Mouse (Mus musculus) intestine, embryonic 15.5 days (tissue): ENCODE data around the gene Gm27027. TPM values are rescaled to one million over a fixed set of nuclear protein-coding genes. Genes with fewer than 3 reads are reported as not detected.
A peak's percentile ranks its signal among the peaks of the same experiment; 100 is the strongest.

ENCODE experiments used
- ATAC-seq: fragments of 200-750 bp; cut with Nextera tagmentation; 2 replicates; pipeline ENCODE4 v1.8.0; 2017; ENCODE audit warnings: moderate TSS enrichment, moderate library complexity
- H3K27ac ChIP-seq: fragments of 300-500 bp; sonication (generic); 2 replicates; pipeline ENCODE4 v1.5.1; 2015; ENCODE audit warnings: mild to moderate bottlenecking, inconsistent platforms
- H3K27me3 ChIP-seq: fragments of 300-500 bp; sonication (generic); replicated peaks from 2 replicates; pipeline ENCODE4 v1.6.1; 2015; ENCODE audit warnings: inconsistent platforms
- H3K36me3 ChIP-seq: fragments of 300-500 bp; sonication (generic); 2 replicates; pipeline ENCODE4 v1.6.1; 2015; ENCODE audit warnings: inconsistent platforms
- H3K4me1 ChIP-seq: fragments of 300-500 bp; sonication (generic); replicated peaks from 2 replicates; pipeline ENCODE4 v1.6.1; 2015; ENCODE audit warnings: inconsistent platforms
- H3K4me2 ChIP-seq: fragments of 300-500 bp; sonication (generic); replicated peaks from 2 replicates; pipeline ENCODE4 v1.6.1; 2015; ENCODE audit warnings: mild to moderate bottlenecking, inconsistent platforms
- H3K4me3 ChIP-seq: fragments of 300-500 bp; sonication (generic); replicated peaks from 2 replicates; pipeline ENCODE4 v1.5.1; 2015; ENCODE audit warnings: inconsistent platforms
- H3K9ac ChIP-seq: fragments of 300-500 bp; sonication (generic); 2 replicates; pipeline ENCODE4 v1.6.1; 2015; ENCODE audit warnings: inconsistent platforms
- H3K9me3 ChIP-seq: fragments of 300-500 bp; sonication (generic); 2 replicates; pipeline ENCODE4 v1.6.1; 2016; ENCODE audit warnings: inconsistent platforms
- WGBS: fragments of 180-500 bp; shearing (Covaris S2); methylation state at CpG from one replicate; pipeline ENCODE4 v1.1.7; 2015; 5-methylcytosine and 5-hydroxymethylcytosine counted together
- polyA plus RNA-seq: library from polyadenylated mRNA; unstranded; fragments of >200 nt; fragmentation: Nextera tagmentation; extraction: Ambion mirVana; gene quantifications from 2 replicates; pipeline ENCODE4 v1.2.1, GENCODE M21; 2015

The Gm27027 gene
- polyA plus RNA-seq, 1 experiment from 2014 or later = not detected

GRCm38 (mm10) chr2:94001918-94002317 lies 5.8 kb upstream of the Gm27027 start:
- Histone ChIP-seq H3K4me3 (no peak overlapping the region), H3K4me2 (no peak overlapping the region), H3K36me3 (peaks cover 40% of the 10 kb centered on the region), H3K9ac (no peak overlapping the region), H3K27me3 (no peaks in the 10 kb centered on the region), H3K9me3 (no peaks in the 10 kb centered on the region), H3K27ac (no peak overlapping the region), H3K4me1 (no peaks in the 10 kb centered on the region)
- no peak for ATAC-seq
- 75% methylated on average over 4 of the region's 4 CpGs for WGBS

- H3K9me3 ChIP-seq = no peaks in the 10 kb centered on the region
- H3K9ac ChIP-seq = no peak overlapping the region
- no peaks in the 10 kb centered on the region for H3K27me3 ChIP-seq
- WGBS = 84% methylated on average over 6 of the region's 6 CpGs
- no peak overlapping the region for H3K4me2 ChIP-seq
- H3K36me3 ChIP-seq = peaks cover 36% of the 10 kb centered on the region
- no peaks in the 10 kb centered on the region for H3K4me1 ChIP-seq
- H3K4me3 ChIP-seq = no peak overlapping the region
- no peak for ATAC-seq
- H3K27ac ChIP-seq = no peak overlapping the region
Measured at GRCm38 (mm10) chr2:94001411-94001810, 5.3 kb upstream of the Gm27027 start.

DNA sequence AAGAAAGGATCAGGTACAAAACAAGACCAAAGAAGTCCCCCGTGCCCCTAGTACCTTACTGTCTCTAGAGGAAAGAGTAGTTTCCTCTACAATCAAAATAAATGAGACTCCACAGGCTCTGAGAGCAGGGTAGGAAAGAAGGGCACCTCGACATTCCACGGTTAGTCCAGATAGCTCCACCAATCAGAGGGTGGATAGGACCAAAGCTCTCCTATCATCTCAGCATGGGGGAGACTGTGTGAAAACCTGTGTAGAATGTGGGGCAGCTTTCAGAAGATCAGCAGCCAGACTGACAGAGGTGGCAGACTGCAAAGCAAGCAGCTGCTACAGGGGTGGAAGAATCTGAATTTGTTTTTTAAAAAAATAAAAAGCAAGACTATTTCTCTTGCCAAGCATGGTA lies 3.3 kb downstream of the Gm27027 start:
- no peak overlapping the region for H3K9ac ChIP-seq
- no peak for ATAC-seq
- H3K4me2 ChIP-seq = no peak overlapping the region
- H3K36me3 ChIP-seq = peaks cover 17% of the 10 kb centered on the region
- no peaks in the 10 kb centered on the region for H3K27me3 ChIP-seq
- no peak overlapping the region for H3K27ac ChIP-seq
- WGBS = 61% methylated on average over 3 of the region's 3 CpGs
- no peaks in the 10 kb centered on the region for H3K4me1 ChIP-seq
- H3K4me3 ChIP-seq = no peak overlapping the region
- no peaks in the 10 kb centered on the region for H3K9me3 ChIP-seq

- no peaks in the 10 kb centered on the region for H3K4me1 ChIP-seq
- H3K27ac ChIP-seq = no peak overlapping the region
- H3K4me3 ChIP-seq = no peak overlapping the region
- no peak overlapping the region for H3K4me2 ChIP-seq
- H3K27me3 ChIP-seq = no peaks in the 10 kb centered on the region
- H3K9ac ChIP-seq = no peak overlapping the region
- 66% methylated on average over 5 of the region's 5 CpGs for WGBS
- H3K36me3 ChIP-seq = peaks cover 18% of the 10 kb centered on the region
- no peaks in the 10 kb centered on the region for H3K9me3 ChIP-seq
- ATAC-seq = no peak
Measured at GRCm38 (mm10) chr2:93992259-93992658, 3.9 kb downstream of the Gm27027 start.

DNA sequence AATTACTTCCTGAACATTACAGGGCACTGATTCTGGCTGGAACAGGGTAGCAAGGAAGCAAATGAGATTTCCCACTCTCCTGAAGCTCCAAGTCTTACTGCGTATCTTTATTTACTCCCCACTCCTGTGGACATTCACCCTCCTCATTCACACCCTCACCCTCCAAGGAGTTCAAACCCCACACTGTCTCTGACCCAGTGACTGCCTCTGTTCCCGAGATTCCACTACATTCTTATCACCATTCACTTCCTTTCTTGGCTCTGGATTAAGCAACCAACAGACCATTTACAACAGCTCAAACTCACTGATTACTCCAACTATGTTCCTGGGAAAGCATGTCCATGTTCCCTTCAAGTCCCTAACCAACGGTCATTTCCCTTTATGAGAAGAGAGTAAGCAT lies 4.8 kb downstream of the Gm27027 start:
- no peak overlapping the region for H3K9ac ChIP-seq
- H3K4me2 ChIP-seq = no peak overlapping the region
- no peaks in the 10 kb centered on the region for H3K27me3 ChIP-seq
- ATAC-seq = no peak
- no peak overlapping the region for H3K4me3 ChIP-seq
- no peaks in the 10 kb centered on the region for H3K4me1 ChIP-seq
- no peaks in the 10 kb centered on the region for H3K9me3 ChIP-seq
- H3K27ac ChIP-seq = no peak overlapping the region
- peaks cover 17% of the 10 kb centered on the region for H3K36me3 ChIP-seq
- WGBS = 81% methylated on average over 3 of the region's 3 CpGs

DNA sequence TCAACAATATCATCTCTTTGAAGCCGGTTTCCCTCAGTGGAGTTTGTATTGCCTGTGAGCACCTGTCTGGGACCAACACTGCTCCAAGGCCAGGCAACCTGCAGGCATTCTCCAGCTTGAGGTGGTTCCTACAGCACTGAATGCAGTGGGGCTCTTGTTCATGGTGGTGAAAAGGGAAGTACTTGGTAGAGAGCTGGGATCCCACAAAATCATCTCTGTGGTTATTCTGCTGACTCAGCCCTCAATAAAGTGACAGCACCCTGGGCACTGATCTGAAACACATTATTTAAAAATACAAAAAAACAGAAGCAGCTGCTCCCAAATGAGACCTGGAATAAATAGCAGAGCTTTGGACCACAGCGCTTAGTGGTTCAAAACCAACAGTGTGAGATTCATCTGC lies 7.7 kb downstream of the Gm27027 start:
- no peak for ATAC-seq
- Histone ChIP-seq H3K36me3 (peaks cover 15% of the 10 kb centered on the region), H3K4me3 (no peak overlapping the region), H3K4me1 (0 out of 2 replicates have a peak, but pooled peaks cover 4% of the 10 kb centered on the region), H3K4me2 (no peak overlapping the region), H3K9me3 (no peaks in the 10 kb centered on the region), H3K9ac (no peak overlapping the region), H3K27ac (no peak overlapping the region), H3K27me3 (no peaks in the 10 kb centered on the region)
- 90% methylated on average over 2 of the region's 2 CpGs for WGBS

- H3K4me1 ChIP-seq = peaks cover 23% of the 10 kb centered on the region
- H3K9me3 ChIP-seq = no peaks in the 10 kb centered on the region
- peak overlapping the region; percentile 34; the same call in 1 of the 2 replicates for H3K27ac ChIP-seq
- no peaks in the 10 kb centered on the region for H3K27me3 ChIP-seq
- H3K36me3 ChIP-seq = peaks cover 5% of the 10 kb centered on the region
- no peak for ATAC-seq
- H3K9ac ChIP-seq = no peak overlapping the region
- H3K4me3 ChIP-seq = no peak overlapping the region
- no peak overlapping the region for H3K4me2 ChIP-seq
- WGBS = 53% methylated on average over 4 of the region's 4 CpGs
Measured at GRCm38 (mm10) chr2:93982457-93983235, 13.5 kb downstream of the Gm27027 start.

DNA sequence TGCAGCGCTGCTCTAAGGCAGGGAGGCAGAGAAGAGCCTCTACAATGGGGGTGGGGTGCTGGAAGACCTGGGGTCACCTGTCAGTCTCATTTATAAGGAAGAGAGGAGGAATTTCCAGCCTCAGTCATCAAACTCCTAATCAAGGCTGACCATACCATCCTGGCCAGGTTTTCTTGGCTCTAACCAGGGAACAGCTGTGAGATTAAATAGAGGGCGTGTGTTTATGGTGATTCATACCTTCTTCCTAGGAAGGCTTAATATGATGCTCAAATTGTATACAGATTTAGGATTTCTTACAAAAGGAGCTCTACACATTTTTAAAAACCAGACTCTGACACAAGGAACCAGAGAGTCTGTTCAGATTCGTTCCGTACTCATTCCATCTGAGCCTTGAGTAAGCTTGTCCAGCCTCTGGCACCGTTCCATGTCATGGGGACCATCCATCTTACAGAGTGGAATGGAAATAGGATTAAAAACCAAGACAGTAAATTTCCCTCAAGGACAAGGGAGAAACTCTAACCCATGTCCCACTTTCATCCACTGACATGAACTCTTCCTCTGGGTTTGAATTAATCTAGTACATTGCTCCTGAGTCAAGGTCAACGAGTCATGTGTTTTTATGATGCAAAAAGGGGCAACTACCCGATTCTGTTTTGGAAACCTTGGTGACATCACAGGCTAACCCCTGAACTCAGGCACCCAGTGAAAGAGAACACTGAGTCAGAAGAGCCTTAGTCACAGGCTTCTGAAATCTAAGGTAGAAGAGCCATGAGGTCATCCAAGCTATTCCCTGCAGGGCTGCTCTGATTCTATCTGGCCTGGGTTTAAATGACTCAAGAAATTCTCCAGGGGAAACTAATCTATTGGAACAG lies 16.7 kb downstream of the Gm27027 start:
- 55% methylated on average over 7 of the region's 7 CpGs for WGBS

GRCm38 (mm10) chr2:93976436-93977252 lies 19.5 kb downstream of the Gm27027 start:
- ATAC-seq = peak; percentile 79
- H3K36me3 ChIP-seq = no peaks in the 10 kb centered on the region
- WGBS = 2% methylated on average over 36 of the region's 37 CpGs
- no peaks in the 10 kb centered on the region for H3K27me3 ChIP-seq
- peaks cover 30% of the 10 kb centered on the region for H3K4me1 ChIP-seq
- peak overlapping the region; percentile 41 for H3K9ac ChIP-seq
- no peaks in the 10 kb centered on the region for H3K9me3 ChIP-seq
- peak overlapping the region; percentile 94 for H3K4me2 ChIP-seq
- H3K4me3 ChIP-seq = peak overlapping the region; percentile 41
- peak overlapping the region; percentile 57 for H3K27ac ChIP-seq

More for the DNA sequence above, 16.7 kb downstream of the Gm27027 start:
- peak overlapping the region; percentile 32; the same call in 1 of the 2 replicates for H3K27ac ChIP-seq
- no peak overlapping the region for H3K4me2 ChIP-seq
- H3K9me3 ChIP-seq = no peaks in the 10 kb centered on the region
- no peak overlapping the region for H3K9ac ChIP-seq
- no peak for ATAC-seq
- H3K4me1 ChIP-seq = peaks cover 36% of the 10 kb centered on the region
- no peaks in the 10 kb centered on the region for H3K27me3 ChIP-seq
- no peak overlapping the region for H3K4me3 ChIP-seq
- no peaks in the 10 kb centered on the region for H3K36me3 ChIP-seq

DNA sequence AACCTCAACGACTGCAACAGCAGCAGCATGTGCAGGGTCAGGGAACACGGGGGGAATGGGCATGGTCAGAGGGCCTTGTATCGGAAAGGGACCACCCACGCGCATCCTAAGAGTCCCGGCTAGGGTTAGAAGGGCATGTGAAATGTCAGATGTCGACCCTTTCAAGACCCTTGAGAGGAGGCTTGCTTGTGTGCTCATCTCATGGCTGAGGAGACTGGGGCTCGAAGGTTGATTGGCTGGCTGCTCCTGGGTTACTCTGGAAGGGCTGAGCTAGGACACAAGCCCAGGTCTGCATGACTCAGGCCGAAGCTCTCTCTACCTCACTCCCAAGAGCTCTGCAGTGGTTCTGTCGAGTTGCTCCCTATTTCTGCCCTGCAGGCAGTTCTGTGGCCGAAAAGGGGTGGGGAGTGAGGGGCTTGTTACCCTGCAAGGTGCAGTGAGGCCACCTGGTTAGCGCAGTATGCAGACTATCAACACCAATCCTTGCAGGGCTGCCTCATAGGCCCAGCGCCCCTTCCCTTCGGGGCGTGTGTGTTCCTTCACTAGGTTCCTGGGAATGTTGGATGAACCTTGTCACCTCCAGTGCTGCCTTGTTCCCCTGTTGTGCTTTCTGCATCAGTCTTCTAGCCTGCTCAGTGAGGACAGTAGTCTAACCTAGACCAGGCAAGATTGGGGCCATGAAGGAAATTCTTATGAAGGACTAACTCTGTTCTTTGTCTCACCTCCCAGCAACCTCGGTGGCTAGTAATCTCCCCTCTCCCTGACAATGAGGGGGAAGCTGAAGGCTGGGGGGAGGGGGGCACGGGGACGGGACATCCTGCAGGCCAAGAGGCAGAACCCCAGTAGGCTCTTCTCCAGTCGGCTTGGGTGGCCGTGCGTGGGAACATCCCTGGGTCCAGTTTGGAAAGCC lies 20.4 kb downstream of the Gm27027 start:
- peak overlapping the region; percentile 57 for H3K27ac ChIP-seq
- WGBS = 27% methylated on average over 21 of the region's 21 CpGs

GRCm38 (mm10) chr2:93975041-93975440 lies 21.1 kb downstream of the Gm27027 start:
- H3K27ac ChIP-seq = no peak overlapping the region
- H3K27me3 ChIP-seq = no peaks in the 10 kb centered on the region
- no peak for ATAC-seq
- no peak overlapping the region for H3K4me2 ChIP-seq
- no peak overlapping the region for H3K9ac ChIP-seq
- H3K36me3 ChIP-seq = no peaks in the 10 kb centered on the region
- H3K4me3 ChIP-seq = no peak overlapping the region
- peaks cover 29% of the 10 kb centered on the region for H3K4me1 ChIP-seq
- H3K9me3 ChIP-seq = no peaks in the 10 kb centered on the region
- WGBS = 44% methylated on average over 7 of the region's 7 CpGs

More for the DNA sequence above, 20.4 kb downstream of the Gm27027 start:
- peaks cover 30% of the 10 kb centered on the region for H3K4me1 ChIP-seq
- peak overlapping the region; percentile 41 for H3K9ac ChIP-seq
- H3K4me3 ChIP-seq = peak overlapping the region; percentile 41
- peak overlapping the region; percentile 94 for H3K4me2 ChIP-seq
- H3K9me3 ChIP-seq = no peaks in the 10 kb centered on the region
- H3K36me3 ChIP-seq = no peaks in the 10 kb centered on the region
- peak; percentile 26; the same call in 1 of the 2 replicates for ATAC-seq
- H3K27me3 ChIP-seq = no peaks in the 10 kb centered on the region
